Mouse (Mus musculus): ENCODE results near the gene Gm38431.

Gene Gm38431

DNA sequence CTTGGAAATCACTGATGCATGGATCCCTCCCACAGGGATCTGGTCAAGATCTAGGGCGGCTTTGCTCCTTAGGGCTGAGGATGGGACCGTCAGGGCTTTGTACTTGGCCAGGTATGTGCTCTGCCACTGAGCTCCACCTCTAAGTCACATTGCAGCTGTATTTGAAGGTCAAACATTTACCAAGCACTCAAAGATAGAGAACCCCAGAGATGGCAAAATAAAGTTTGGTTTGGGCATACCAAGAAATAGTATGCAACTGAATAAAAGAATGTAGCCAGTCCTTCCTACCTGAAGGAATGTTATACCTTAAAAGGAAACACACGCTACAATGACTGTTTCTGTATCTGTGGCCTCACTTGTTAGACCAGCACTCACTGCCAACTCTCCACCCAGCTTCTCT, 70.4 kb downstream of the Gm38431 start:
- DNase-seq (ENCODE audit: low read depth in 1 of 2, low spot score in 2 of 2), result no peak

GRCm38 (mm10) chr9:21018600-21018999, 73.2 kb downstream of the Gm38431 start:
- no peak for DNase-seq (ENCODE audit: low read depth in 1 of 2, low spot score in 2 of 2)

Data from monocyte, adult 2 months (primary cell).